Mouse (Mus musculus) G1E (cell line): ENCODE results near the gene Akna.

ENCODE experiments used
- CTCF ChIP-seq: IDR thresholded peaks from 2 replicates; pipeline ENCODE4 v1.5.1; 2012; ENCODE audit warnings: low read depth, low read length, inconsistent platforms, mixed read lengths
- GATA1 ChIP-seq: IDR thresholded peaks from 2 replicates; pipeline ENCODE4 v1.6.1; 2012; ENCODE audit warnings: borderline replicate concordance, low read length, inconsistent platforms, mixed read lengths
- GATA2 ChIP-seq: IDR thresholded peaks from 2 replicates; pipeline ENCODE4 v1.6.1; 2012; ENCODE audit warnings: low read depth, low read length, inconsistent platforms, borderline replicate concordance
- POLR2AphosphoS5 ChIP-seq: IDR thresholded peaks from 2 replicates; pipeline ENCODE4 v1.6.1; 2012; ENCODE audit warnings: low read depth, low read length, inconsistent platforms; ENCODE audit not compliant: insufficient replicate concordance
- TAL1 ChIP-seq: conservative IDR thresholded peaks from 2 replicates; pipeline ENCODE4 v1.6.1; 2012; ENCODE audit warnings: low read depth, low read length, inconsistent platforms, mixed read lengths

DNA sequence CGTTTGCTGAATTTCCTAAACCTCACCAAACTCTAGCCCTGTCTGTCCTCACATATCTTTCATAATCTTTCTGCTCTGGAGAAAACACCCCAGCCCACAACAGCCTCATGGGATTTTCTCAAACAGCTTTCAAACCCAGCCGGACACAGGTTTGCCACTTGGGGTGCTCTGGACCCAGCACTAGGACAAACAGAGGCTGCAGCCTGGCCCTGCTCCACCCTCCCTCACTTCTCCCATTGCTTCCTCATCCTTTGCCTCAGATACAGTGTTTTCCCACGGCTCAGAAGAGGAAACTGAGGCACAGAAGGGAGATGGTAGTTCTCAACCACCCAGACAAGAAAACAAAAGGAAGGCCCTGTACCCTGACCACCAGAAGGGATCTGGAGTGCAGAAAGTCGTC lies 2.5 kb upstream of the Akna start:
- no peak for TF ChIP-seq CTCF
- no peak for TF ChIP-seq GATA1
- no peak for TF ChIP-seq TAL1
- TF ChIP-seq POLR2AphosphoS5, result no peak
- TF ChIP-seq GATA2, result no peak
